Mouse (Mus musculus) limb, embryonic 14.5 days (tissue): Measurements from ENCODE around the gene Fam43b. TPM values are rescaled to one million over a fixed set of nuclear protein-coding genes. Genes with fewer than 3 reads are reported as not detected.

Source experiments
- ATAC-seq: fragments of 200-750 bp; cut with Nextera tagmentation; 2 replicates; pipeline ENCODE4 v1.8.0; 2017; ENCODE audit warnings: low read depth, moderate number of reproducible peaks, moderate TSS enrichment; ENCODE audit not compliant: low FRiP score
- DNase-seq: peaks from one replicate; pipeline ENCODE4 v3.0.0-alpha.2; 2015; ENCODE audit warnings: low spot score
- H3K27ac ChIP-seq: fragments of 300-500 bp; sonication (generic); replicated peaks from 2 replicates; pipeline ENCODE4 v1.5.1; 2014; ENCODE audit warnings: low read depth, mild to moderate bottlenecking, low read length, moderate library complexity, mixed read lengths
- H3K27me3 ChIP-seq: fragments of 300-500 bp; sonication (generic); 2 replicates; pipeline ENCODE4 v1.6.1; 2014; ENCODE audit warnings: low read length, mixed read lengths; ENCODE audit not compliant: control insufficient read depth, insufficient read depth
- H3K36me3 ChIP-seq: fragments of 300-500 bp; sonication (generic); 2 replicates; pipeline ENCODE4 v1.6.1; 2014; ENCODE audit warnings: mild to moderate bottlenecking, low read length, moderate library complexity, mixed read lengths; ENCODE audit not compliant: control insufficient read depth, insufficient read depth
- H3K4me1 ChIP-seq: fragments of 300-500 bp; sonication (generic); 2 replicates; pipeline ENCODE4 v1.6.1; 2014; ENCODE audit warnings: antibody characterized with exemption, low read length, mixed read lengths; ENCODE audit not compliant: control insufficient read depth, insufficient read depth
- H3K4me2 ChIP-seq: fragments of 300-500 bp; sonication (generic); replicated peaks from 2 replicates; pipeline ENCODE4 v1.6.1; 2014; ENCODE audit warnings: low read depth, mild to moderate bottlenecking, low read length, moderate library complexity; ENCODE audit not compliant: severe bottlenecking
- H3K4me3 ChIP-seq: fragments of 300-500 bp; sonication (generic); replicated peaks from 2 replicates; pipeline ENCODE4 v1.5.1; 2014; ENCODE audit warnings: low read length
- H3K9ac ChIP-seq: fragments of 300-500 bp; sonication (generic); 2 replicates; pipeline ENCODE4 v1.6.1; 2014; ENCODE audit warnings: mild to moderate bottlenecking, low read depth, low read length, moderate library complexity; ENCODE audit not compliant: severe bottlenecking
- H3K9me3 ChIP-seq: fragments of 300-500 bp; sonication (generic); 2 replicates; pipeline ENCODE4 v1.6.1; 2016; ENCODE audit warnings: low read length; ENCODE audit not compliant: control insufficient read depth
- POLR2A ChIP-seq: fragments of 200-500 bp; IDR thresholded peaks from 2 replicates; pipeline ENCODE4 v1.8.0; 2012; ENCODE audit warnings: inconsistent platforms, mild to moderate bottlenecking, moderate library complexity, borderline replicate concordance; ENCODE audit not compliant: insufficient read depth, insufficient read length; ENCODE audit errors: extremely low read depth
- WGBS: fragments of 180-500 bp; shearing (Covaris S2); extraction: QIAGEN DNeasy Blood & Tissue Kit; methylation state at CpG from one replicate; pipeline ENCODE4 v1.1.7; 2014; 5-methylcytosine and 5-hydroxymethylcytosine counted together
- polyA plus RNA-seq, 2 experiments: library from polyadenylated mRNA; depleted of rRNA in 1 of 2; stranded (reverse) in 1 of 2; unstranded in 1 of 2; fragments of >200 nt; fragmentation: Nextera tagmentation in 1 of 2; extraction: Ambion mirVana in 1 of 2; gene quantifications; 2 replicates each; pipeline versions ENCODE4 v1.2.1 to v1.2.3; 2012 to 2014

The Fam43b gene
- polyA plus RNA-seq, 2 experiments: 0.07 TPM; not detected in 1

DNA sequence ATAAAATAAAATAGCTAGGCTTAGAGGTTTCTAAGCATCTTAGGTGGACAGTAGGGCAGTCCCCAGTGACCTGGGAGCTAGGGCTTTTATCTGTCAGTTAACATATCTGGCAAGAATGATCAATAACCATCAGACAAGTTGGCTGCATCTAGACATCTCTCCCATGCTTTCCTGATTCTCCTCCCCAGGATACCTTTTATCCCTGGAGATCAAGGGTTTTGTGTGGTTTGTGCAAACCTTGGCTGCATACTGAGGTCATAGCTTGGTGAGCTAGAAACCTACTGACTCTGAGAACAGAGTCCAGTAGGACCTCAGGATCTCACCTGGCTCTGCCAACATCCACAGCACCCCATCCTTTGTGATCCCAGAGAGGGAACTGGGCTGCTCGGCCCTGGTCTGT is 49.0 kb downstream of the Fam43b start:
- H3K27ac ChIP-seq: no peak overlapping the region
- H3K9me3 ChIP-seq: no peaks in the 10 kb centered on the region; the same call in 1 of the 2 replicates
- H3K36me3 ChIP-seq: no peaks in the 10 kb centered on the region
- H3K4me1 ChIP-seq: peaks cover 8% of the 10 kb centered on the region; the same call in 1 of the 2 replicates
- no peak for DNase-seq
- no peak overlapping the region for H3K9ac ChIP-seq
- H3K4me3 ChIP-seq: no peak overlapping the region
- ATAC-seq: no peak
- TF ChIP-seq POLR2A: no peak
- H3K4me2 ChIP-seq: no peak overlapping the region
- H3K27me3 ChIP-seq: no peaks in the 10 kb centered on the region
- WGBS: 81% methylated on average over 1 of the region's 1 CpGs

- Histone ChIP-seq H3K4me2 (no peak overlapping the region), H3K27ac (no peak overlapping the region), H3K27me3 (no peaks in the 10 kb centered on the region), H3K9ac (no peak overlapping the region), H3K4me1 (peaks cover 8% of the 10 kb centered on the region; the same call in 1 of the 2 replicates), H3K4me3 (no peak overlapping the region), H3K9me3 (no peaks in the 10 kb centered on the region), H3K36me3 (no peaks in the 10 kb centered on the region)
- ATAC-seq (no peak), DNase-seq (no peak)
- WGBS: 57% methylated on average over 9 of the region's 9 CpGs
- no peak for TF ChIP-seq POLR2A
These were observed 51.3 kb downstream of the Fam43b start for GRCm38 (mm10) chr4:138344891-138345545.

Other genes with a start within 250 kb of the Fam43b start
- gene Hp1bp3, start 180.2 kb downstream of the Fam43b start, polyA plus RNA-seq (2012; rRNA removed): 165 and 174 TPM in 2 replicates
- gene Hp1bp3, start 180.2 kb downstream of the Fam43b start, polyA plus RNA-seq (2014; fragmentation: Nextera tagmentation; extraction: Ambion mirVana): 183 and 212 TPM in 2 replicates
- 1.6 and 2.5 TPM in 2 replicates for gene Sh2d5, start 146.1 kb downstream of the Fam43b start, polyA plus RNA-seq (2012; rRNA removed)
- gene Sh2d5, start 146.1 kb downstream of the Fam43b start, polyA plus RNA-seq (2014; fragmentation: Nextera tagmentation; extraction: Ambion mirVana): 0.25 and 0.77 TPM in 2 replicates
- 2.3 and 3.0 TPM in 2 replicates for gene Kif17, start 146.1 kb downstream of the Fam43b start, polyA plus RNA-seq (2012; rRNA removed)
- 1.1 TPM in 2 replicates for gene Kif17, start 146.1 kb downstream of the Fam43b start, polyA plus RNA-seq (2014; fragmentation: Nextera tagmentation; extraction: Ambion mirVana)
- 342 and 375 TPM in 2 replicates for gene Ddost, start 91.8 kb downstream of the Fam43b start, polyA plus RNA-seq (2012; rRNA removed)
- 344 and 348 TPM in 2 replicates for gene Ddost, start 91.8 kb downstream of the Fam43b start, polyA plus RNA-seq (2014; fragmentation: Nextera tagmentation; extraction: Ambion mirVana)
- gene Pink1, start 70.2 kb downstream of the Fam43b start, polyA plus RNA-seq (2012; rRNA removed): 44.0 and 55.3 TPM in 2 replicates
- gene Pink1, start 70.2 kb downstream of the Fam43b start, polyA plus RNA-seq (2014; fragmentation: Nextera tagmentation; extraction: Ambion mirVana): 35.5 and 35.8 TPM in 2 replicates
- 4.6 and 5.9 TPM in 2 replicates for gene Cda, start 28.5 kb downstream of the Fam43b start, polyA plus RNA-seq (2012; rRNA removed)
- gene Cda, start 28.5 kb downstream of the Fam43b start, polyA plus RNA-seq (2014; fragmentation: Nextera tagmentation; extraction: Ambion mirVana): 6.8 and 7.7 TPM in 2 replicates
- gene Mul1, start 38.1 kb upstream of the Fam43b start, polyA plus RNA-seq (2012; rRNA removed): 13.8 and 14.2 TPM in 2 replicates
- 17.1 and 18.4 TPM in 2 replicates for gene Mul1, start 38.1 kb upstream of the Fam43b start, polyA plus RNA-seq (2014; fragmentation: Nextera tagmentation; extraction: Ambion mirVana)
- gene Camk2n1, start 57.8 kb upstream of the Fam43b start, polyA plus RNA-seq (2012; rRNA removed): 7.8 and 9.0 TPM in 2 replicates
- 2.1 and 2.9 TPM in 2 replicates for gene Camk2n1, start 57.8 kb upstream of the Fam43b start, polyA plus RNA-seq (2014; fragmentation: Nextera tagmentation; extraction: Ambion mirVana)
- 0.04 TPM in 2 replicates for gene Vwa5b1, start 239.4 kb upstream of the Fam43b start, polyA plus RNA-seq (2012; rRNA removed)
- gene Vwa5b1, start 239.4 kb upstream of the Fam43b start, polyA plus RNA-seq (2014; fragmentation: Nextera tagmentation; extraction: Ambion mirVana): 0.03 TPM in 1 of 2 replicates, not detected in the other